Mouse (Mus musculus) cerebellum, adult 8-10 months (tissue): ENCODE results near the gene Gm867.
A peak's percentile ranks its signal among the peaks of the same experiment; 100 is the strongest.

Experiments
- DNase-seq: peaks from one replicate; pipeline ENCODE4 v3.0.0; 2022

The Gm867 gene

DNA sequence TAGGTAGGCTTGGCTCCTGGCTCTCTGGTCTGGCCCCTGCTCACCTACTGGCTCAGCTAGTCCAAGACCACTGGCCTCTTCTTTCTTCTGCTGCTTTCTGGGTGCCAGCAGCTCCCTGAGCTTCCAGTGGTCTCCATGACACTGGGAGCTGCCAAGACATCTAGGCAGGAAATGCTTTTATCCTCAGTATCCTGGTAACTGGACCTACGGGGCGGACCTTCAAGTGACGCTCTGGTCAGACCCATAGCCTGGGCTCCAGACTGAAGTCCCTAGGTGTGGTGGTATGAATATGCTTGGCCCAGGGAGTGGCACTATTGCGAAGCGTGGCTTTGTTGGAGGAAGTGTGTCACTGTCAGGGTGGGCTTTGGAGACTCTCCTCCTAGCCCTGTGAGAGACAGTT lies at the start of gene Gm867:
Gene Gm867 (minus strand): TSS at position 153 of the 400 bp plus-strand sequence.
- DNase-seq, result no peak

DNA sequence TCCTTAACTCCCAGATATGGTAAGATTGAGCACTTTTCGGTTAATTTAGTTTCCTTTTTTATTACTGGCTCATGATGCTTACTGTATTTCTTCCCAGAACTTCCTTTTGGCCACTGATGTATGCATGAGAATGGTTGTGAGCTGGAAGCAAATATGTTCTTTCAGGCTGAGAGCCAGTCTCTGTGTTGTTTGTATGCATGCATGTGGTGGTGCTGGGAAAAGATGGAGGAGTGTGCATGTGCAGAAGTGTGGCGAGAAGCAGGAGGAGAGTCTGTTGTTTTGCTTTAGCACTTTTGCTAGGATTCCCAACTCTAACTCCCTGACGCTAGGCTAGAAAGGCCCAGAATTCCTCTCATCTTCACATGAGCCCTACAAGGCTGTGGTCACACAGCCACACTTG lies 39.0 kb upstream of the Gm867 start:
- DNase-seq, result no peak

DNA sequence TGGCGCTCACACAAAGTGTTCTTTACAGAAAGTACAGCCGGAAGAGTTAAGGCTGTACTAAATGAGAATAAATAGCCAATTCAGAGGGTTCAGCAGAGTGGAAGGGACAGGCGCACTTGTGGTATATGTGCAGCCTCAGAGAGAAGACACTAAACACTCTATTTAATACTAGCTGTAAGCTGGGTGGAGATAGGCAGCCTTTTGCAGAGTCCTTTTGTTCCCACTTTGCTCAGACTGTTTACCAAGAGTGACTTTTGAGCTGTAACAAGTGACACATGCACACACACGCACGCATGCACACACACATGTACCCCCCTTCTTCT lies 38.3 kb upstream of the Gm867 start:
- DNase-seq, result no peak

DNA sequence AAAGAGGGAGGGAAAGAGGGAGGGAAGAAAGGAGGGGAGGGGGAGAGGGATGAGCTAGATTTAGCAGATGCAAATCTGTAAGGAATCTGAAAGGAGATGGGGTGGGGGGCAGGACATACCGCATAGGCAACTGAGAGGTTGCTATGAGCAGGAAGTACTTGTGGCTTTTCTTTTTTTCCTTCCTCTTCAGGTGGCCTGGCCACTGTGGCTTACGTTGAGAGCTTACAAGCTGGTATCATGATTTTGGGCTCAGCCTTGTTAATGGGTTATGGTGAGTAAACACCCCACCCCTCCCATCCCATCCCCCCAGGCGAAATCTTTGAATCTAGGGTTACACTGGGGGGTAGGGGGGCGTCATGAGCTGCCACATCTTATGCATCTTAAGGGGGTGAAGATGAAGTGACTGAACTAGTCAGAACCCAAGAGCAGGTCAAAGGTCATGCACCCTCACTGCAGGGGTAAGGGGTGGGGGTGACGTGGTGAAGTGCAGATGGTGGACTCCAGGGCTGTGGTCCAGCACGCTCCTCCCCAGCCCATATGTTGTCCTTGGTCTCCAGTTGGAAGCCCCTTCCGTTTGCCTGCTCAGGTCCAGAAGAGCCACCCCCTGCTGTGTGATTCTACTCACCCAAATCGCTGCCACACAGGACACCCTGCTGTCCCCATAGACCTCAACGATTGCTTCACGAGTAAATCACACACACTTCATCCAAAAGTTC lies 37.8 kb upstream of the Gm867 start:
- no peak for DNase-seq

DNA sequence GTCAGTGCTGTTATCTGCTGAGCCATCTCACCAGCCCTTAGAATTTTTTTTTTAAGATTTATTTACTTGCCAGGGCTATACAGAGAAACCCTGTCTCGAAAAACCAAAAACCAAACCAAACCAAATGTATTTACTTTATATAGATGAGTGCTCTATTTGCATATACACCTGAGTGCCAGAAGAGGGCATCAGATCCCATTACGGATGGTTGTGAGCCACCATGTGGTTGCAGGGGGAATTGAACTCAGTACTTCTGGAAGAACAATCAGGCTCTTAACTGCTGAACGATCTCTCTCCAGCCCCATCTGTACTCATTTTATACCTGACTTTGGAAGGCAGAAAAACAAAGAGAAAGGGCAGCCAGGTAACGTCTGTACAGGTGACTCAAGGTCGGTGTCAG lies 34.7 kb upstream of the Gm867 start:
- no peak for DNase-seq

DNA sequence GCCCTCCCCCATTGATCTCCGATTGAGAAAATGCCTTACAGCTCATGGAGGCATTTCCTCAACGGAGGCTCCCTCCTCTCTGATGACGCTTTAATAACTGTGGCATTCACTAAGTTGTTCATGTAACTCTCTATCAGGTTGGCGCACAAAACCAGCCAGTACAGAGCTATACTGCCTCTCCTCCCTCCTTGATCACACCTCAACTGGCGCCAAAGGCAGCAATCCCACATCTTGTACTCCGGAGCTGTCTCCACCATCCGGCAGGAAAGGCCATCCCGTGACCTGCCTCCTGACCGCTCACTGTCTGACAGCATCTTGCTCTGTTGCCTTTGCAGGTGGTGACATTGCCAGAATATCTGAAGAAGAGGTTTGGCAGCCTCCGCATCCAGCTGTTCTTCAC lies 33.4 kb upstream of the Gm867 start:
- no peak for DNase-seq

DNA sequence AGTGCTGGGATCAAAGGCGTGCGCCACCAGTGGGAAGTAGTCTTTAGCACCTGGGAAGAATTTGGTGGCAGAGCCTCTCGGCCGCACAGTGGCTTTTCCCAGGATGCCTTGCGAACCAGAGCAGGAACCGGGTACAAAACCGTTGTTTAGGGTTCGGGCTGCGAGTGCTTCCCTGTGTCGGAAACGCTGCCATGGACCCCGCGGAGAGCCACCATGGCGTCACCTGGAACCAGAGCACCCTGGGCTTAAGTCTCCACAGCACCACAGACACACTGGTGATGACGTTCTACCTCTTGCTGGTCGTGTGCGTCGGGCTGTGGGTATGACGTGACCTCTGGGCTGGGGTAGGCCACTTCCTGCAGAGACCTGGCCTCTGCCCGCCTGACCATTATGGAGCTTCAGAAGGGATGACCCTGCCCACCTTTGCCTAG lies 13.9 kb upstream of the Gm867 start, which contains the start of gene Gm5134:
Gene Gm5134 (plus strand): TSS at position 134 of the 431 bp plus-strand sequence.
- no peak for DNase-seq

DNA sequence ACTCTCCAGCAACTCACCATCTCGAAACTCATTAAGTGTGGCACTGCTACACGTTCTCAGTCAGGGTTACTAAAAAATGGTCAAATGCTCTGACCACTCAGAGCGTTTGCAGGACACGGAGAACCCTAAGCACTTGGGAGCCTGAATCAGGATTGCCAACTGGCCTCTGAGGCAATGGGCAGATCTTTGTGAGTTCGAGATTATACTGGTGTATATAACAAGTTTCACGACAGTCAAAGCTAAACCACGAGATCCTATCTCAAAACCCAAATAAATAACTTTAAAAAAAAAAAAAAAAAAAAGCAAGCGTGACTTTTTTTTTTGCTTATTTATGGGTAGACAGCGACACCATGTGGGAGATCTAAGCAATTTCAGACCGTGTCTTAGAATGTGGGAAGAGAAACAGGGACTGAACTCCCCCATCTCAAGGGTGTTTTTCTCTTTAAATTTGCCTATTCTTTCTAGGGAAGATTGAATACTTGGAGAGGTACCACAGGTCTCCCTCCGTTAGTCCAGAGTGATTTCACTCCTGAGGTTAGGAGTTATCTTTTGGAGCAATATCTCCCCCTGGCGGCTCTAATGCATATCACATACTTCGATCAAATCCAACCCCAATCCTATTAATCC lies 11.1 kb upstream of the Gm867 start:
- DNase-seq, result peak; percentile 74

DNA sequence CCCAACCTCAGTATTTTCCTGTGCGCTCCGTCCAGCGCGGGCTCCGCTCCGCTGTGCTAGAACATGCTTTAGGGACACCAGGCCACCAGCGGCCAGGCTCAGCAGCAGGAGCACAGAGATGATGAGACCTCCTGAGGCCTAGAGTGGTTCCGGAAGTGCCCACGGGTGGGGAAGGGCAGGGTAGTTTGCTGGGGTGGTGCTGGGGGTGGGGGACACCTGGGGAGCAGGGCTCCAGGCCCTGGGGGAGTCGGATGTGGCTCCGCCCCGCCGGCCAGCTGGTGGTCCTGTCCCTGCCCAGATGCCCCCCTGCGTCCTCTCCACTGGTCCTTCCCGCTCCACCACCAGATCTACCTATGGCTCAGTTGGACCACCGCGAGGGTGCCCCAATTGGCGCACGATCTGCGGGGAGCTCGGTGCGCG lies 10.3 kb upstream of the Gm867 start:
- no peak for DNase-seq

DNA sequence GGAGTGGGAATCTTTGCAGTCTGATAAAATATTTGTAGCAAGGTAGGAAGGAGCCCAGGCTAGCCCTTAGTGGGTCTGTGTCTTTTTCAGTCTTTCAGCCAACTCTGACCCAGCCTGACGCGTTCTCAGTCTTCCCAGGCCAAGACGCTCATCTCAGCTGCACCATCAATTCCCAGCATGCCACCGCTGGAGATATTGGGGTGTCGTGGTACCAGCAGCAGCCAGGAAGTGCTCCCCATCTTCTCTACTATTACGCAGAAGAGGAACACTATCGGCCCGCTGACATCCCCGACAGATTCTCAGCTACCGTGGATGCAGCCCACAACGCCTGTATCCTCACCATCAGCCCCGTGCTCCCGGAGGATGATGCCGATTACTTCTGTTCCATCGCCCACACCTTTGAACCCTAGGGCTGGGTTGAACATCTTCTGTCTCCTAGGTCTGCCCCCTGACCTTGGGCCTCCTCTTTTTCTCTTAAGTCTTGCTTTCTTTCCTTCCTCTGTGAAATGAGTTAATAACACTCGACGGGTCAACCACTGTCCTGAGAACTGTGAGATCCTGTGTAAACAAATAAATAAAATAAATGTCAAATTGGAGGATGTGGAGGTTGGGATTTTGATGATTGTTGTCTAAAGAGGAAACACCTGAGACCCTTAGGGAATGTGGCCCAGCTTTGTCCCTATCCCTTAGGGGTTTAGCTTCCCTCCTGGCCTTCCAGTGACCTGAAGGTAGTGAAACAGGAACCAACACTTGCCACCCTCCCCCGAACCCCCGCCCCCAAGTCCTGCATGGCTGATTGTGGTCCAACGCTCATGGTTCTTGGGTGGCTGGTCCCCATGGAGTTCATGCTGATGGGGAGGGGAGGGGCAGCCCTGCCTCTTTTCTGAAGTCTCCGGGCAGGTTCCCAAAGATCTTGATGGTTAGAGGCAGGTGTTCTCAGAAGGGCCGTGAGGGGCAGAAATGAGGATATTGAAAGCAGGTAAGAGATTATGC lies 8.9 kb upstream of the Gm867 start:
- DNase-seq, result no peak

DNA sequence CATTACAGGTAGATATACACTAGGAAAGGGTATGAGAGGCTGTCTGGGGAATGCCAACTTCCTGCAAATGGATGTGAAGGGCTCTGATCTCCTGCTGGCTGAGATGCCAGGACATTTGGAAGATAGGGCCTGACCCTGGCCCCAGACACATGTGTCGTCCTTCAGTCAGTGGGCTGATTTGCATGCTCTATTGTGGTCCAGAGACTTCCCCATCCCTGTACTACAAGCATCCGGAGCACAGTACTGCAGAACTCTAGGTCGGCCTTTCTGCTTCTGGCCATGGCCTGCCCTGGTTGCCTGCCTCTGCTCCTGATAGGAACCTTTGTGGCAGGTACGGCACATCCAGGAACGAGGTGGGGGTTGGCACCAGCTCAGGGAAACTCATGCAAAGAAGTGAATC lies 7.6 kb upstream of the Gm867 start:
- DNase-seq, result no peak

DNA sequence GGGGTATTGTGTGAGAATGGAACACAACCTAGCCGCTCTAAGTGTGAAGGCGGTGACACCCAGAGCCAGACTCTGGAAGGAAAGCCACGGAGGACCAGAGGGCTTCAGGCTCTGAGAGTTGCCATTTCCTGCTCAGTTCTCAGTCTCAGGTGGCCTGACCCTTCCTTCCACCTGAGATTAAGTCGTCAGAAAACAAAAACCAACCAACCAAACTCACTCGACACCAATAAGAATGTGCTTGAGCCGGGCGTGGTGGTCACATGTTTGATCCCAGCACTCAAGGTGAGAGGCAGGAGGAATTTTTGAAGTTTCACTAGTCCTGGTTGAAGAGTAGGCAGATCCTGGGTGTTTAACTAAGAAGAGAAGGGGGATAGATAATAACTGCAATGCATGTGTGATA lies 5.4 kb upstream of the Gm867 start:
- DNase-seq, result no peak

DNA sequence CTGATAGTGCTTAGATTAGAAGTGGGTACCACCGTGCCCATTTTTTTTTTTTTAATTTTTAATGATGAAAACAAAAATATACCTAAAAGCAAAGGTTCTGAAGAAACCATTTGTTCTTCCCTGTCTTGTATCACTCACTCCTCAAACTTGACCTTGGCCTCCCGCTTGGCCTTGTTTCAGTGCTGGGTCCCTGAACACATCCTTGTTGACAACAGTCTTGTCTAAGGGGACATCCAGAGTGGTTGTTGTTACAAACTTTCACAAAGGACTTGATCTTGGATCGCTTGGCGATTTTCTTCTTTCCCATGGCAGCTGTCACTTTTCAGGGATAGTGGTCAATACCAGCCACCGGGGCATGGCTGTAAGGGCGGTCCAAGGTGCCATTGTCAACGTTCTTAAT lies 4.7 kb upstream of the Gm867 start:
- no peak for DNase-seq

DNA sequence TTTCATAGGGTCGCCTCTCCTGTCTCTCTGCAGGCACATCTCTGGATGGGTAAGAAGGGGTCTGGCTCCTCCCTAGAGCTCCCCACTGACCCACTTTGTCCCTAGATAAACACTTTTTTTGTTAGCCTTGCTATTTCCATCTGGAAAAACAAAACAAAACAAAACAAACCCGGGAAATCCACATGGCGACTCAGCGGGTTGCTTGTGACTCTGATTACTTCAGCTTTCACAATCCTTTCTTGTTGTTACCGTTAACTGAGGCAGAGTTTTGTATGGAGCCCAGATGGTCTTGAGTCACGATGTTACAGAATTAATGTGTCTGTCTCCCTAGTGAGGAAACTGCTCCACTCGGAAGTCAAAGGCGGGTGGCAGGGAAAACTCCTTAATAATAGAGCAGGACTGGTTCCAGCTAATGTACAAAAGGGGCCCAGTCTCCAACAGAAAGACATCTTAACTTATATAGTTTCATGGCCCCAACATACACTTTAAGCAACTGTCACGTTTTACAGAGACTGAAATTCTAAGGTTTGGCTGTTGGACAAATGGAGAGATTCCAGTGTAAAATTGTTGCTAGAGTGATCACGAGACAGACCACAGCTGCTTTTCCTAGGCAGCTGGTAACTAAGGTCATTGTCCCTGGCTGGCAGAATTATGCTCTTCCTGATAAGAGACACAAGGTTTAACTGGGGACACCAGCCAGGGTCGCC lies 3.7 kb upstream of the Gm867 start:
- DNase-seq, result no peak

DNA sequence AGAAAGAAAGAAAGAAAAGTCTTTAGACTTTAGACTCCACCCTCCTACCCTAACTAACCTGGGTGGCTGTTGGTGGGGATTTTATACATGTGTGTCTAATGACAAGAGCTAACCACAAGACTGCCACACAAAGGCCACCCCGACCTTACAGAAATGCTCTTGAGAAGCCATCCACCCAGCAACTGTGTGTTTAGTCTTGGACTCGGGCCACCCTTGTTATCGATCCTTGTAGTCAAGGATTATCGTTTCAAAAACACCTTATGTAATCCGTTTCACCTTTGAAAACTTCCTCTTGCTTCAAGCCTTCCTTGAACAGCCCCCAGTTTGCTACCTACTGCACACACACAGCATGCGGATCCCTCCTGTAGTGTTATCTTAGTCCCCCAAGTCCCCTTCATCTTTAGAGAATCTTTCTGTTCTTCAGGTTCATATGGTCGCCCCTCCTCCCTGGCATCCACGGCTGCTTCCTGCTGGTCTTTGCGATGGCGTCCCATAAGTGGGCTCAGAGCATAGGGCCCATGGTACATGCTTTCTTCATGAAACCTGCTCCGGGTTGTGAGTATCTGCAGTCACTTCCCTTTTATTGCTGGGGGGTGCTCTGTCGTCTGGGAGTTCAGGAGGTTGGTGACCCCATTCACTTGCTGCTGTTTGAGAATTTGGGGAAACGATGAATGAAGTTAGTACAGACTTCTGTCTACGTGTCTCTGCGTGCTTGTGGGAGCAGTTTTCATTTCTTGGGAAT lies 2.4 kb upstream of the Gm867 start, which contains the start of gene Vpreb3:
Gene Vpreb3 (plus strand): TSS at position 322 of the 742 bp plus-strand sequence.
- no peak for DNase-seq

DNA sequence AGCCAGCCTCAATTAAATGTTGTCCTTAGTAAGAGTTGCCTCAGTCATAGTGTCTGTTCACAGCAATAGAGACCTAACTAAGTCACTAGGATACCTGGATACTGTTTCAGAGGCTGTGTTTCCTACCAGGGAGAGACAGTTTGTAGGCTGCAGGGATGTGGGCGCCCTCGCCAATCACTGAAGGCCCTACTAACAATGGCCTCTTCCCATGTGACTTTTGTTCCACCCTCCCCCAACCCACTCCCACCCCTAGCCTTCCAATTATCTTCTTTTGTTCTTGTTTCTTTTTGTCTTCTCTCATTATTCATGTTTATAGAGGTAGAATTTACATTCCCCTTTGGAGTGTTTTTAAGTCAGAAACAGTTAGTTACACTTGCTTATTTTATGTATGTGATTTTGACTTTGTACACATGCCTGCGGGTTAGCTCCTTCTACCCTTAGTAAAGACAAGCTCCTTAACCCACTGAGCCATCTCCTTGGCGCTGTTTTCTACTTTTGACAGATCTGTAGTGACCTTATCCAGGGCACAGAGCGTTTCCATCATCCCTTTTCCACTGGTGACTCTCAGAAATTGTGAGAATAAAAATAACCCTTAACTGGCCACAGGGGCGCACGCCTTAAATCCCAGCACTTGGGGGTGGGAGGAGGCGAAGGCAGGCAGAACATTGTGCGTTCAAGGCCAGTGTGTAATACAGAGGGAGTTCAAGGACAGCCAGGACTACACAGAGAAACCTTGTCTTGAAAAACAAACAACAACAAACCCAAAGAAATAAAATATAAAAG lies 761 bp upstream of the Gm867 start:
- DNase-seq, result no peak

DNA sequence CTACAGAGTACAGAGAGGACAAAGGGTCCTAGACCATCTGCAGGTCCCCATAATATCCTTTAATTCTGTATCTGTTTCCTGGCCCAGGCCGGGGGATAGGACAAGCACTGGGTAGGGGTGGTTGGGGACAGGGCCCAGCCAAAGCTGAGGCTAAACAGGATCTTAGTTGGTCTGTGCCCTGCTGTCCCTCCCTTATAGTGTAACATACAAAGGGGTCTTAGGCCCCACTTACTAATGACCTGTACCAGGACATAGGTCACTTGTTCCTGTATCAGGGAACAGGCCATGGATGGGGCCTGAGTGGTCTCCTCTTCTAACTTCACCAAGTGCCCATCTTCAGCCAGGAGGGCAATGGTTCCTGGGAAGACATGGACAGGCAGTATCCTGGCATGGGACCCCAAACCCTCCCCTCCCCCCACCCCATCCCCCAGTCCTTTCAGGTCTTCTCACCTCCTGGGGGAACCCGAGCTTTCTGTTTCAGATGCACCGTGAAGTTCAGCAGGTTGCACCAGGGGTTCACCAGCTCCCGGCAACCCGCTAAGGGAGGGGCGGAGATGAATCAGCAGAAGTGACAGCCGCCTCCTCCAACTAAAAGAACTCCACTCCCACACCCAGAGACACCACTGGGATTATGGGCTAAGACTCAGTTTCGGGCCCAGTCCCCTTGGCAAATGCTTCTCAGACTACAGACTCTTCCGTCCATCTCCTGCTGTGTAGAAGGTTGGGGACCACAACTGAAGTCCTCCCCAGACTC lies 814 bp downstream of the Gm867 start:
- no peak for DNase-seq

DNA sequence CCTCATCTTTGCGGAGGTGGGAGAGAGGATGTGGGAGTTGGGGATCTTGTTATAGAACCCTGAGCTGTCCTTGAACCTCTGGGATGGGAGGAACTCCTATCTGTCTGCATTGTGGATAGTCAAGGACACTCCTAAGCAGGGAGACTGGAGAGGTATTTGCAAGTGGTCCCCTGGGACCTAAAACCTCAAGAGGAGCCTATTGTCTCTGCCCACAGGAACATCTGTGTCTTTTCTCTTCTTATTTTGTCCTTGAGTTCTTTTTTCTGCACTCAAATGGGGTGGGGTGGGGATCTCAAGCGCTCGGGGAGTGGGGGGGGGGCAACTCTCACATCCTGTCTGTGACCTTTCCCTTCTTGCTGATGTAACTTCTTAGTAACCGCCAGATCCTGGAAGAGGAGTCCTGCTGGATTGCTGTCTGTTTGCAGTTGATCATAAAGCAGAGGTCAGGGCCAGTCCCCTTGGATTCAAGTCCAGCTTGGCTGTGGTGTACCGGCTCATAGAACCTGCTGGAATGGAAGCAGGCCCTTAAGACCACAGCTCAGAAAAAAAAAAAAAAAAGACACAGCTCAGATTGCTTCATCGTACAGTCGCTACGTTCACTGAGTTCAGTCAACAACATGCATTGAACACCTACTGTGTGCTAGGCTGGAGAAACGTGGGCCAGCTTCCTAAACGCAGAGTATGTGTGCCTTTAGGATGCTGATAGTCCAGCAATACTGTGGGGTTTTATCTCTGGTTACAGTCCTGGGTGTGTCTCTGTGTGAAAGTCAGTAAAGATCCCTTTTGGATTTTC lies 2.4 kb downstream of the Gm867 start:
- DNase-seq, result no peak

DNA sequence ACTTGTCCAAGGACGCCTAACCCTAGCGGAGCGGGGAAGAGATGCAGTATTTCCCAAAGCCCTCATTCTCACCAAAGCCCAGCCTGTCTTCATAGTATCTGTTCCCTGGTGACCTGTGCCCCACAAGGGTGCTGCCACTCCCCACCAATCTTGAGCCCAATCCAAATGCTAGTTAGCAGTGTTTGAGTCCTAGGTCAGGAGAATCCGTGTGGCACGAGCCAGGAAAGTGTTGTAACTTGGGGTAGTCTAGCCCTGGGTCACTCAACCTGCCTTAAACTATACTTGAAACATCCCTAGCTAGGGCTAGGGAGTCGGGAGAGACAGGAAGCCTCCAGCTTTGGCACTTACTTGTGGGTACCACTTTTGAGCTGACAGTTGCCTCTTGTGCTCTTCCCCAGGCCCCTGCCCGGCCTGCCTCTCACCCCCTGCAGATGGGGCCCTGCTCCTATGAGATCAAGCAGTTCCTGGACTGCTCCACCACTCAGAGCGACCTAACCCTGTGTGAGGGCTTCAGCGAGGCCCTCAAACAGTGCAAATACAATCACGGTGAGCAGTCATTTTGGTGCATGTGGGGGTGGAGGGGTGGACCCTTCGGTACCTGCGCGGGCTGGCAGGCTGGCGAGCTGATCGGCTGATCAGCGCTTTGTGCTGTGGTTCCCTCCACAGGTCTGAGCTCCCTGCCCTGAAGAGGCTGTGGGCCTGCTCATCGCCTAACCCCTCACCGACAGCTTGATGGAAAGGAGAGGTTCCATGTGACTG lies 3.4 kb downstream of the Gm867 start:
- DNase-seq, result no peak
